Mouse (Mus musculus) hindbrain, embryonic 14.5 days (tissue): Measurements from ENCODE around the gene Cnpy1. TPM values are rescaled to one million over a fixed set of nuclear protein-coding genes. Genes with fewer than 3 reads are reported as not detected.
A peak's percentile ranks its signal among the peaks of the same experiment; 100 is the strongest.

Experiments used
- ATAC-seq: fragments of 200-750 bp; cut with Nextera tagmentation; 2 replicates; pipeline ENCODE4 v1.8.0; 2017; ENCODE audit warnings: moderate number of reproducible peaks, mild to moderate bottlenecking, moderate TSS enrichment, moderate library complexity; ENCODE audit not compliant: low FRiP score
- DNase-seq: peaks from one replicate; pipeline ENCODE4 v3.0.0-alpha.2; 2015; ENCODE audit warnings: low spot score
- H3K27ac ChIP-seq: fragments of 300-500 bp; sonication (generic); 2 replicates; pipeline ENCODE4 v1.5.1; 2014; ENCODE audit warnings: mild to moderate bottlenecking, moderate library complexity
- H3K27me3 ChIP-seq: fragments of 300-500 bp; sonication (generic); 2 replicates; pipeline ENCODE4 v1.6.1; 2014; ENCODE audit warnings: mild to moderate bottlenecking, low read length, mixed read lengths; ENCODE audit not compliant: control insufficient read depth, insufficient read depth
- H3K36me3 ChIP-seq: fragments of 300-500 bp; sonication (generic); replicated peaks from 2 replicates; pipeline ENCODE4 v1.6.1; 2014; ENCODE audit not compliant: control insufficient read depth, insufficient read depth
- H3K4me1 ChIP-seq: fragments of 300-500 bp; sonication (generic); replicated peaks from 2 replicates; pipeline ENCODE4 v1.6.1; 2014; ENCODE audit warnings: antibody characterized with exemption, low read length, mixed read lengths; ENCODE audit not compliant: control insufficient read depth, insufficient read depth
- H3K4me2 ChIP-seq: fragments of 300-500 bp; sonication (generic); replicated peaks from 2 replicates; pipeline ENCODE4 v1.6.1; 2014; ENCODE audit warnings: mild to moderate bottlenecking, moderate library complexity
- H3K4me3 ChIP-seq: fragments of 300-500 bp; sonication (generic); replicated peaks from 2 replicates; pipeline ENCODE4 v1.5.1; 2014; ENCODE audit warnings: mild to moderate bottlenecking, low read length
- H3K9ac ChIP-seq: fragments of 300-500 bp; sonication (generic); 2 replicates; pipeline ENCODE4 v1.6.1; 2014
- H3K9me3 ChIP-seq: fragments of 300-500 bp; sonication (generic); 2 replicates; pipeline ENCODE4 v1.6.1; 2016; ENCODE audit warnings: low read length; ENCODE audit not compliant: control insufficient read depth
- WGBS: fragments of 180-500 bp; shearing (Covaris S2); extraction: QIAGEN DNeasy Blood & Tissue Kit; methylation state at CpG from one replicate; pipeline ENCODE4 v1.1.7; 2014; 5-methylcytosine and 5-hydroxymethylcytosine counted together
- polyA plus RNA-seq: library from polyadenylated mRNA; unstranded; fragments of >200 nt; fragmentation: Nextera tagmentation; extraction: Ambion mirVana; gene quantifications from 2 replicates; pipeline ENCODE4 v1.2.1, GENCODE M21; 2014

Cnpy1 gene
- polyA plus RNA-seq, 1 experiment from 2014 or later = 2.3 TPM

- H3K9me3 ChIP-seq = no peaks in the 10 kb centered on the region
- WGBS = 98% methylated on average over 2 of the region's 2 CpGs
- H3K9ac ChIP-seq = no peak overlapping the region
- no peaks in the 10 kb centered on the region for H3K27me3 ChIP-seq
- ATAC-seq = no peak
- H3K27ac ChIP-seq = no peak overlapping the region
- peaks cover 7% of the 10 kb centered on the region for H3K4me1 ChIP-seq
- no peaks in the 10 kb centered on the region for H3K36me3 ChIP-seq
- H3K4me3 ChIP-seq = no peak overlapping the region
- H3K4me2 ChIP-seq = no peak overlapping the region
- no peak for DNase-seq
These were observed 4.9 kb upstream of the Cnpy1 start for GRCm38 (mm10) chr5:28250479-28250878.

DNA sequence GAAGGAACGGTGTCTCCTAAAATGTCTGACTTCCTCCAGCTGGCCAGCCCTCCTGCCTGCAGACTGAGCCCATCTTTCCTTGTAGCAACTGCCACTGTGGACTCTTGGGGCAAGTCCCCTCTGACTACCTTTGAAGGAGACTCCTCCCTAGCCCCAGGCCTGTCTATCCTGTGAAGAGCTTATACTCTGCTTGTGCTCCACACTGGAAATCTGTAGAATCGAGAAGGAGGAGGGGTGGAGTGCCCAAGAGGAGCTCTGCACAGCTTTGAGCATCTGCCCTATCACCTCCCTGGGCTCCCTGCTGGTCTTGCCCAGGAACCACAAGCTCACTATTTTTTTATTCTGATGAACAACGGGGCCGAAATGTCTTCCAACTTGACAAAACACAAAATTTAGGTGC lies 485 bp downstream of the Cnpy1 start:
- H3K27me3 ChIP-seq = no peaks in the 10 kb centered on the region
- no peak overlapping the region for H3K27ac ChIP-seq
- no peak overlapping the region for H3K4me3 ChIP-seq
- H3K9ac ChIP-seq = no peak overlapping the region
- H3K4me1 ChIP-seq = no peaks in the 10 kb centered on the region; the same call in 1 of the 2 replicates
- 68% methylated on average over 4 of the region's 4 CpGs for WGBS
- H3K9me3 ChIP-seq = no peaks in the 10 kb centered on the region
- H3K4me2 ChIP-seq = no peak overlapping the region
- no peaks in the 10 kb centered on the region for H3K36me3 ChIP-seq
- ATAC-seq = no peak
- no peak for DNase-seq

- DNase-seq = no peak
- Histone ChIP-seq H3K4me1 (no peaks in the 10 kb centered on the region; the same call in 1 of the 2 replicates), H3K9ac (no peak overlapping the region), H3K27me3 (no peaks in the 10 kb centered on the region), H3K4me3 (no peak overlapping the region), H3K27ac (no peak overlapping the region), H3K4me2 (no peak overlapping the region), H3K36me3 (no peaks in the 10 kb centered on the region), H3K9me3 (no peaks in the 10 kb centered on the region)
- 77% methylated on average over 8 of the region's 8 CpGs for WGBS
- no peak for ATAC-seq
These were observed 2.0 kb downstream of the Cnpy1 start for GRCm38 (mm10) chr5:28243501-28244177.

DNA sequence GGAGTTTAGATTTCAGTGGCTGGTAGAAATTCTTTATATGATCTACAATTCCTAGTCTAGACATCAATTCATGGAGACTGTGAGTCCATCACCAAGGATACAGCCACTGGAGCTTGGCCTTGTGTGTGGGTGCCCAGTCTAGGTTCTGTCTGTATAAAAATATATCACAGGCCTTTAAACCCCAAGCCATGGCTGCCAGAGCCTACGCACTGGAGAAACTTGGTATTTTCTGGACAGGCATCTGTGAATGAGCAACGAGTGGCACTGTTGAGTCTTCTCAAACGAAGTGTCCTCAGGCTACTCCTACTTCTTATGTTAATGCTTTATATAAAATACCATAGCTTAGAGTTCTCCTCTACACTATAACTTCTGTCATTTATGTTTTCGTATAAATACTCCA lies 4.2 kb downstream of the Cnpy1 start:
- Histone ChIP-seq H3K4me3 (no peak overlapping the region), H3K4me1 (peaks cover 10% of the 10 kb centered on the region), H3K9me3 (no peaks in the 10 kb centered on the region), H3K36me3 (no peaks in the 10 kb centered on the region), H3K4me2 (no peak overlapping the region), H3K9ac (no peak overlapping the region), H3K27me3 (no peaks in the 10 kb centered on the region), H3K27ac (no peak overlapping the region)
- no peak for DNase-seq
- 82% methylated on average over 4 of the region's 4 CpGs for WGBS
- no peak for ATAC-seq

GRCm38 (mm10) chr5:28239829-28240228 lies 5.8 kb downstream of the Cnpy1 start:
- WGBS = 80% methylated on average over 5 of the region's 5 CpGs
- Histone ChIP-seq H3K4me3 (no peak overlapping the region), H3K4me2 (no peak overlapping the region), H3K9ac (no peak overlapping the region), H3K9me3 (no peaks in the 10 kb centered on the region), H3K36me3 (no peaks in the 10 kb centered on the region), H3K4me1 (peaks cover 16% of the 10 kb centered on the region; the same call in 1 of the 2 replicates), H3K27ac (no peak overlapping the region), H3K27me3 (no peaks in the 10 kb centered on the region)
- no peak for DNase-seq
- no peak for ATAC-seq

DNA sequence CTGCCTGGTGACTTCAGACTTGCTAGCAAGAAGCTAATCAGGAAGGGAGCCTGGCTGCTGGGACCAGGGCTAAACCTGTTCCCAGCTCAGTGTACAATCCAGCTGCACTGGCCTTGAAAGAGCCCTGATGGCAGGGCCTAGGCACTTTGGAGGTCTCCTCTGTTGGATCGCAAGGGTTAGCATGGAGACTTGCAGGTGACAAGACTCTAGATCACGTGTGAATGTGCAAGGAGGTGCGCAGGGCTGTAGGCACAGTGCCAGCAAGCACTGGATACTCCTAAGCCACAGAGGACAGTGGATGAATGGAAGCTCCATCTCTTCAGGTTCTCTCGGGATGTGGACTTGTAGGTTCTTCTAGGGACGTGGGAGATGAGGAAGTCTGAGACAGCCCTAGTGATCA lies 6.7 kb downstream of the Cnpy1 start:
- Histone ChIP-seq H3K4me2 (no peak overlapping the region), H3K4me3 (no peak overlapping the region), H3K9ac (no peak overlapping the region), H3K4me1 (peaks cover 16% of the 10 kb centered on the region; the same call in 1 of the 2 replicates), H3K27me3 (no peaks in the 10 kb centered on the region), H3K9me3 (no peaks in the 10 kb centered on the region), H3K27ac (no peak overlapping the region), H3K36me3 (no peaks in the 10 kb centered on the region)
- WGBS = 87% methylated on average over 5 of the region's 5 CpGs
- ATAC-seq = no peak
- no peak for DNase-seq

- 16% methylated on average over 4 of the region's 4 CpGs for WGBS
- no peak overlapping the region for H3K9ac ChIP-seq
- H3K27me3 ChIP-seq = no peaks in the 10 kb centered on the region
- ATAC-seq (0 out of 2 replicates have a peak, but pooled peaks have one; percentile 43), DNase-seq (no peak)
- no peaks in the 10 kb centered on the region for H3K9me3 ChIP-seq
- H3K27ac ChIP-seq = no peak overlapping the region
- H3K4me2 ChIP-seq = no peak overlapping the region
- no peak overlapping the region for H3K4me3 ChIP-seq
- H3K4me1 ChIP-seq = peaks cover 16% of the 10 kb centered on the region; the same call in 1 of the 2 replicates
- H3K36me3 ChIP-seq = no peaks in the 10 kb centered on the region
These were observed 7.5 kb downstream of the Cnpy1 start for GRCm38 (mm10) chr5:28238152-28238551.

DNA sequence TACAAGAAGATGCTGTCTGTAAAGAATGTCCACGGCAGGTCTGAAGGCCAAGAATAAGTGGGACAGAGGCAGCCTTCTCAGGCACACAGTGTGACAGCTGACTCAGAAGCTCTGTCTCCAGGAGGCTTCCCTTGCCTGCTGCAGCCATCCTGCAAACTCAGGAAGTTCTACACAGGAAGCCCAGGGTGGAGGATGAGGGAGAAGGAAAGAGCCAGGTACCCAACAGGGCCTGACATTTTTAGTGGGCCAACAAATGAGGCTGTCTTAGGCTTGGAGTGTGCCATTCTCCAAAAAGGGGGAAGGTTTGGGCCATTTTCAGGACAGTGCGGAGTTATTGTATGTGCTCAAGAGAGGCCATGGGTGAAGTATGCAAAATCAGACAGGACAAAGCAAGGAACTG lies 7.9 kb downstream of the Cnpy1 start:
- ATAC-seq (no peak), DNase-seq (no peak)
- Histone ChIP-seq H3K4me3 (no peak overlapping the region), H3K9me3 (no peaks in the 10 kb centered on the region), H3K27me3 (no peaks in the 10 kb centered on the region), H3K4me1 (peaks cover 16% of the 10 kb centered on the region; the same call in 1 of the 2 replicates), H3K36me3 (no peaks in the 10 kb centered on the region), H3K4me2 (no peak overlapping the region), H3K27ac (no peak overlapping the region), H3K9ac (no peak overlapping the region)
- WGBS = 74% methylated on average over 2 of the region's 2 CpGs

GRCm38 (mm10) chr5:28237055-28237454 lies 8.6 kb downstream of the Cnpy1 start:
- Histone ChIP-seq H3K27ac (no peak overlapping the region), H3K4me1 (peaks cover 16% of the 10 kb centered on the region; the same call in 1 of the 2 replicates), H3K9me3 (no peaks in the 10 kb centered on the region), H3K27me3 (no peaks in the 10 kb centered on the region), H3K9ac (no peak overlapping the region), H3K4me3 (no peak overlapping the region), H3K4me2 (no peak overlapping the region), H3K36me3 (no peaks in the 10 kb centered on the region)
- 23% methylated on average over 4 of the region's 4 CpGs for WGBS
- DNase-seq = peak; percentile 64
- ATAC-seq = peak; percentile 70; the same call in 1 of the 2 replicates
